Mouse (Mus musculus): ENCODE data around the gene Rassf4.

Gene Rassf4

GRCm38 (mm10) chr6:116673471-116674282, at the start of gene Rassf4:
Gene Rassf4, minus strand, starts transcription at chr6:116673952.
- DNase-seq (ENCODE audit: low read depth, low spot score): peak; percentile 99

- DNase-seq (ENCODE audit: low read depth, low spot score): no peak
Measured at GRCm38 (mm10) chr6:116718920-116719319, 45.2 kb upstream of the Rassf4 start.

GRCm38 (mm10) chr6:116718361-116718760, 44.6 kb upstream of the Rassf4 start:
- no peak for DNase-seq (ENCODE audit: low read depth, low spot score)

GRCm38 (mm10) chr6:116717851-116718250, 44.1 kb upstream of the Rassf4 start:
- no peak for DNase-seq (ENCODE audit: low read depth, low spot score)

GRCm38 (mm10) chr6:116716666-116717065, 42.9 kb upstream of the Rassf4 start, which contains the start of gene Tmem72:
Gene Tmem72, minus strand, starts transcription at chr6:116716913.
- DNase-seq (ENCODE audit: low read depth, low spot score): no peak

GRCm38 (mm10) chr6:116715166-116715565, 41.4 kb upstream of the Rassf4 start:
- no peak for DNase-seq (ENCODE audit: low read depth, low spot score)

GRCm38 (mm10) chr6:116714576-116714975, 40.8 kb upstream of the Rassf4 start:
- no peak for DNase-seq (ENCODE audit: low read depth, low spot score)

- DNase-seq (ENCODE audit: low read depth, low spot score): no peak
Measured at GRCm38 (mm10) chr6:116713966-116714365, 40.2 kb upstream of the Rassf4 start.

- DNase-seq (ENCODE audit: low read depth, low spot score): no peak
Measured at GRCm38 (mm10) chr6:116712503-116712902, 38.8 kb upstream of the Rassf4 start.

GRCm38 (mm10) chr6:116712062-116712461, 38.3 kb upstream of the Rassf4 start:
- DNase-seq (ENCODE audit: low read depth, low spot score): peak; percentile 23

GRCm38 (mm10) chr6:116704320-116704719, 30.6 kb upstream of the Rassf4 start:
- no peak for DNase-seq (ENCODE audit: low read depth, low spot score)

- DNase-seq (ENCODE audit: low read depth, low spot score): no peak
Measured at GRCm38 (mm10) chr6:116700821-116701220, 27.1 kb upstream of the Rassf4 start.

- no peak for DNase-seq (ENCODE audit: low read depth, low spot score)
Measured at GRCm38 (mm10) chr6:116697896-116698425, 24.2 kb upstream of the Rassf4 start.

GRCm38 (mm10) chr6:116697413-116697812, 23.7 kb upstream of the Rassf4 start:
- DNase-seq (ENCODE audit: low read depth, low spot score): peak; percentile 55

- DNase-seq (ENCODE audit: low read depth, low spot score): no peak
Measured at GRCm38 (mm10) chr6:116694346-116694745, 20.6 kb upstream of the Rassf4 start.

- peak; percentile 66 for DNase-seq (ENCODE audit: low read depth, low spot score)
Measured at GRCm38 (mm10) chr6:116693639-116694038, 19.9 kb upstream of the Rassf4 start.

- DNase-seq (ENCODE audit: low read depth, low spot score): peak; percentile 75
Measured at GRCm38 (mm10) chr6:116682317-116682716, 8.6 kb upstream of the Rassf4 start.

GRCm38 (mm10) chr6:116679563-116680288, 6.0 kb upstream of the Rassf4 start:
- DNase-seq (ENCODE audit: low read depth, low spot score): peak; percentile 92

- no peak for DNase-seq (ENCODE audit: low read depth, low spot score)
Measured at GRCm38 (mm10) chr6:116677321-116677720, 3.6 kb upstream of the Rassf4 start.

- DNase-seq (ENCODE audit: low read depth, low spot score): no peak
Measured at GRCm38 (mm10) chr6:116676355-116676913, 2.7 kb upstream of the Rassf4 start.

- no peak for DNase-seq (ENCODE audit: low read depth, low spot score)
Measured at GRCm38 (mm10) chr6:116674283-116674886, 633 bp upstream of the Rassf4 start.

- peak; percentile 59 for DNase-seq (ENCODE audit: low read depth, low spot score)
Measured at GRCm38 (mm10) chr6:116672349-116672748, 1.4 kb downstream of the Rassf4 start.
